Mouse (Mus musculus) megakaryocyte progenitor cell, adult 5-6 weeks (primary cell): ENCODE data around the gene Acaa1b. TPM values are rescaled to one million over a fixed set of nuclear protein-coding genes. Genes with fewer than 3 reads are reported as not detected.

Source experiments
- total RNA-seq, 2 experiments: library from RNA; stranded (forward) in 1 of 2; stranded (reverse) in 1 of 2; fragments of 157-497, 149-512 nt in 1 of 2; fragments of 200-1000 nt in 1 of 2; gene quantifications; 2 replicates each; pipeline versions ENCODE4 v1.2.3 to v1.2.4; 2015 to 2017

The Acaa1b gene
- total RNA-seq, 2 experiments from 2014 or later, result 0.30 TPM; not detected in 1

Other genes starting within 250 kb of the Acaa1b start
- 16.7 and 19.4 TPM in 2 replicates for gene Ctdspl, start 230.6 kb downstream of the Acaa1b start, total RNA-seq (2015)
- gene Ctdspl, start 230.6 kb downstream of the Acaa1b start, total RNA-seq (2017), result 7.4 and 8.1 TPM in 2 replicates
- 9.2 and 10.8 TPM in 2 replicates for gene Vill, start 104.3 kb downstream of the Acaa1b start, total RNA-seq (2015)
- 34.4 and 37.7 TPM in 2 replicates for gene Vill, start 104.3 kb downstream of the Acaa1b start, total RNA-seq (2017)
- gene Plcd1, start 63.6 kb downstream of the Acaa1b start, total RNA-seq (2015), result not detected in 2 replicates
- gene Plcd1, start 63.6 kb downstream of the Acaa1b start, total RNA-seq (2017), result 0.14 and 0.29 TPM in 2 replicates
- gene Dlec1, start 54.6 kb downstream of the Acaa1b start, total RNA-seq (2015), result 0.37 and 3.9 TPM in 2 replicates
- 1.9 TPM in 1 of 2 replicates, not detected in the other for gene Dlec1, start 54.6 kb downstream of the Acaa1b start, total RNA-seq (2017)
- not detected in 2 replicates for gene Gm47289, start 2.1 kb upstream of the Acaa1b start, total RNA-seq (2015)
- gene Gm47289, start 2.1 kb upstream of the Acaa1b start, total RNA-seq (2017), result not detected in 2 replicates
- not detected in 2 replicates for gene Slc22a13, start 52.0 kb upstream of the Acaa1b start, total RNA-seq (2015)
- gene Slc22a13, start 52.0 kb upstream of the Acaa1b start, total RNA-seq (2017), result not detected in 2 replicates
- gene Oxsr1, start 165.3 kb upstream of the Acaa1b start, total RNA-seq (2015), result 14.5 and 16.9 TPM in 2 replicates
- 29.1 and 32.2 TPM in 2 replicates for gene Oxsr1, start 165.3 kb upstream of the Acaa1b start, total RNA-seq (2017)
- 19.5 and 20.9 TPM in 2 replicates for gene Acaa1a, start 182.6 kb upstream of the Acaa1b start, total RNA-seq (2015)
- 23.2 and 30.1 TPM in 2 replicates for gene Acaa1a, start 182.6 kb upstream of the Acaa1b start, total RNA-seq (2017)
- 33.4 and 34.6 TPM in 2 replicates for gene Myd88, start 184.3 kb upstream of the Acaa1b start, total RNA-seq (2015)
- gene Myd88, start 184.3 kb upstream of the Acaa1b start, total RNA-seq (2017), result 21.2 and 23.1 TPM in 2 replicates
- 3.6 and 3.8 TPM in 2 replicates for gene Xylb, start 200.3 kb upstream of the Acaa1b start, total RNA-seq (2015)
- 2.2 and 5.2 TPM in 2 replicates for gene Xylb, start 200.3 kb upstream of the Acaa1b start, total RNA-seq (2017)
- gene Slc22a14, start 208.5 kb upstream of the Acaa1b start, total RNA-seq (2015), result not detected in 2 replicates
- gene Slc22a14, start 208.5 kb upstream of the Acaa1b start, total RNA-seq (2017), result not detected in 2 replicates
- gene Acvr2b, start 245.0 kb upstream of the Acaa1b start, total RNA-seq (2015), result 1.2 TPM in 2 replicates
- gene Acvr2b, start 245.0 kb upstream of the Acaa1b start, total RNA-seq (2017), result 0.68 and 1.2 TPM in 2 replicates